Mouse (Mus musculus) ES-CJ7 (cell line): ENCODE measurements at regions not wholly inside any gene's neighbourhood (a gene's known extent, or its start where the extent isn't known, plus 50 kb on each side); places are given as distances from the start of the nearest gene placed in this dataset.
A peak's percentile ranks its signal among the peaks of the same experiment; 100 is the strongest.

ENCODE experiments used
- DNase-seq: peaks from one replicate; pipeline ENCODE4 v3.0.0; 2011; ENCODE audit warnings: low read depth, low spot score

- DNase-seq, result no peak
Observed at GRCm38 (mm10) chr9:47276303-47277005, 253.5 kb upstream of the Cadm1 start.

- DNase-seq, result no peak
Observed at GRCm38 (mm10) chr9:47279410-47279809, 250.6 kb upstream of the Cadm1 start.

GRCm38 (mm10) chr9:47280146-47280545 is 249.8 kb upstream of the Cadm1 start:
- DNase-seq, result no peak

GRCm38 (mm10) chr9:47280598-47280997 is 249.4 kb upstream of the Cadm1 start:
- peak; percentile 11 for DNase-seq

GRCm38 (mm10) chr9:47283746-47284455 is 246.1 kb upstream of the Cadm1 start:
- DNase-seq, result no peak

GRCm38 (mm10) chr9:47286930-47287722 is 242.8 kb upstream of the Cadm1 start:
- no peak for DNase-seq

GRCm38 (mm10) chr9:47288587-47289199 is 241.3 kb upstream of the Cadm1 start:
- DNase-seq, result peak; percentile 58

GRCm38 (mm10) chr9:47300633-47301032 is 229.3 kb upstream of the Cadm1 start:
- no peak for DNase-seq

GRCm38 (mm10) chr9:47307125-47307751 is 222.7 kb upstream of the Cadm1 start:
- no peak for DNase-seq

- no peak for DNase-seq
Observed at GRCm38 (mm10) chr9:47307752-47308500, 222.0 kb upstream of the Cadm1 start.

GRCm38 (mm10) chr9:47313433-47313832 is 216.5 kb upstream of the Cadm1 start:
- no peak for DNase-seq

GRCm38 (mm10) chr9:47314236-47314635 is 215.7 kb upstream of the Cadm1 start:
- DNase-seq, result no peak

- no peak for DNase-seq
Observed at GRCm38 (mm10) chr9:47320345-47320744, 209.6 kb upstream of the Cadm1 start.

GRCm38 (mm10) chr9:47321106-47321789 is 208.7 kb upstream of the Cadm1 start:
- no peak for DNase-seq

- DNase-seq, result no peak
Observed at GRCm38 (mm10) chr9:47322293-47322692, 207.7 kb upstream of the Cadm1 start.

GRCm38 (mm10) chr9:47323051-47323450 is 206.9 kb upstream of the Cadm1 start:
- no peak for DNase-seq

GRCm38 (mm10) chr9:47327575-47327974 is 202.4 kb upstream of the Cadm1 start:
- no peak for DNase-seq

GRCm38 (mm10) chr9:47332929-47333328 is 197.0 kb upstream of the Cadm1 start:
- DNase-seq, result no peak

- DNase-seq, result peak; percentile 27
Observed at GRCm38 (mm10) chr9:47338221-47338620, 191.8 kb upstream of the Cadm1 start.

- no peak for DNase-seq
Observed at GRCm38 (mm10) chr9:47346527-47347111, 183.4 kb upstream of the Cadm1 start.
